Mouse (Mus musculus) heart, embryonic 11.5 days (tissue): Measurements from ENCODE around the gene Tctn1. TPM values are rescaled to one million over a fixed set of nuclear protein-coding genes. Genes with fewer than 3 reads are reported as not detected.
A peak's percentile ranks its signal among the peaks of the same experiment; 100 is the strongest.

Experiments used
- ATAC-seq: fragments of 200-750 bp; cut with Nextera tagmentation; replicated peaks from 2 replicates; pipeline ENCODE4 v1.8.0; 2017; ENCODE audit warnings: moderate library complexity; ENCODE audit not compliant: insufficient number of reproducible peaks, low FRiP score, low TSS enrichment
- H3K27ac ChIP-seq: fragments of 300-500 bp; sonication (generic); 2 replicates; pipeline ENCODE4 v1.5.1; 2014; ENCODE audit warnings: mild to moderate bottlenecking, low read depth, low read length
- H3K27me3 ChIP-seq: fragments of 300-500 bp; sonication (generic); 2 replicates; pipeline ENCODE4 v1.6.1; 2014; ENCODE audit warnings: mild to moderate bottlenecking, low read length, mixed read lengths; ENCODE audit not compliant: control insufficient read depth, insufficient read depth
- H3K36me3 ChIP-seq: fragments of 300-500 bp; sonication (generic); 2 replicates; pipeline ENCODE4 v1.6.1; 2014; ENCODE audit warnings: mild to moderate bottlenecking, low read length, moderate library complexity, mixed read lengths; ENCODE audit not compliant: control insufficient read depth, insufficient read depth
- H3K4me1 ChIP-seq: fragments of 300-500 bp; sonication (generic); 2 replicates; pipeline ENCODE4 v1.6.1; 2014; ENCODE audit warnings: low read length; ENCODE audit not compliant: control insufficient read depth, insufficient read depth
- H3K4me2 ChIP-seq: fragments of 300-500 bp; sonication (generic); 2 replicates; pipeline ENCODE4 v1.6.1; 2014; ENCODE audit warnings: mild to moderate bottlenecking, moderate library complexity
- H3K4me3 ChIP-seq: fragments of 300-500 bp; sonication (generic); 2 replicates; pipeline ENCODE4 v1.5.1; 2014; ENCODE audit warnings: low read depth, low read length
- H3K9ac ChIP-seq: fragments of 300-500 bp; sonication (generic); 2 replicates; pipeline ENCODE4 v1.6.1; 2014; ENCODE audit warnings: mild to moderate bottlenecking, low read depth, low read length, moderate library complexity
- H3K9me3 ChIP-seq: fragments of 300-500 bp; sonication (generic); replicated peaks from 2 replicates; pipeline ENCODE4 v1.6.1; 2016; ENCODE audit warnings: low read length; ENCODE audit not compliant: control insufficient read depth
- WGBS: fragments of 180-500 bp; shearing (Covaris S2); extraction: QIAGEN DNeasy Blood & Tissue Kit; methylation state at CpG from one replicate; pipeline ENCODE4 v1.1.7; 2014; ENCODE audit not compliant: insufficient replicate concordance; 5-methylcytosine and 5-hydroxymethylcytosine counted together
- polyA plus RNA-seq: library from polyadenylated mRNA; unstranded; fragments of >200 nt; fragmentation: Nextera tagmentation; extraction: Ambion mirVana; gene quantifications from 2 replicates; pipeline ENCODE4 v1.2.1, GENCODE M21; 2014

The Tctn1 gene
- polyA plus RNA-seq, 1 experiment from 2014 or later, result 2.2 TPM

DNA sequence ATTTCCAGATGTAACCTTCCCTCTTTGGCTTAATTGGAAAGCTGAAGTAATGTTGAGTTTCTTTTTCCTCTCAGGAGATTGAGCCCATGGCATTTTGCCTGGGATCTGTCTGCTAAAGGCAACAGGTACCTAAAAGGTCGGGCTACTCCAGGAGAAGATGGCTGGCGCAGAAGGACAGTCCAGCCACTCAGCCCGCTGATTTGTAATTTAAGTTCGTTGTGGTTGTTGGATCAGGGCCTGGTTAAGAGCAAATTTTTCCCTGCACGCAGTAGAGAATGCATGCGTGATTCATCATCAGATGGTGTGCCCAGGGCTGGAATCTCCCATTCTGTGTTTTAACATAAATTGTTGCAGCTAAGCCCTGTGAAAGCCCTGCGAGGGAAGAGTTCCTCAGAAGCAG is 39.7 kb upstream of the Tctn1 start:
- Histone ChIP-seq H3K9ac (no peak overlapping the region), H3K27me3 (no peaks in the 10 kb centered on the region), H3K9me3 (no peaks in the 10 kb centered on the region), H3K4me1 (peaks cover 19% of the 10 kb centered on the region), H3K4me3 (no peak overlapping the region), H3K27ac (no peak overlapping the region), H3K4me2 (no peak overlapping the region), H3K36me3 (no peaks in the 10 kb centered on the region)
- no peak for ATAC-seq
- 88% methylated on average over 7 of the region's 7 CpGs for WGBS

DNA sequence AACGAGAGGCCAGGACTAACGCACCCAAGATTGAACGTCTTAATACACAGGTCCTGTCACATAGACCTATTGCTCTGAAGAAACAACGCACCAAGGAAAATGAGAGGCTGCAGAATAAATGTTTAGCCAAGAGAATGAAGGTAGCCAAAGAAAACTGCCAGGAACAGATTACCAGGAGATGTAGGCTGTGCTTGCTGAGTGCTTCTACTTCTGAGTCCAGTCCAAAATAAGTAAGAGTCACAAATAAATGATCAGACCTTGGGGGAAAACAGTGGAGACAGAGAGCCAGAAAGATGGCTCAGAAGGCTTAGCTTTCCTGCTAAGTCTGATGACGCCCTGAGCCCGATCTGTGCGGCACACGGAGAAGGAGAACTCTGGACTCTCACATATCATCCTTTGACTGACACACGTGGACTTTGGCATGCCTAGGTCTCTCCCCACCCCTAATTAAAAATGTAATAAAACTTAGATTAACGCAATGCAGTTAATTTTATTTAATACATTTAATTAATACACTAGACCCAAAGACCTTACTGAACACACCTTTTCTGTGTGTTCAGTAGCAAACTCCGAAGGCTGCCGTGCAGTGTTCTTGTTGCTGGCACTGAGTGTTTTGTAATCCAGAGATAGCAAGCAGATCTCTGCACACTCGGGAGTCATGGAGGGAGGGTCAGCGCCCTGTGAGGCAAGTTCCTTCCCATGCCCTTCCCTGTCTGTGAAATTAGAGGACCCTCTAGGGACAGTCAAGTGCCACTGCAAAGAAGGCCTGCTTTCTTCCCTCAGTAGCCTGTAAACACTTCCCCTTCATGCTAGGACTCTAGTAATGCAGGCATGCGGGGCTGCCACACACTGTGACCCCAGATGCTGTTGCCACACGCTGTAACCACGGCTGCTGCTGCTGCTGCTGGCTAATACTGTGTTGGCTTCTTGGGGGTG is 38.8 kb upstream of the Tctn1 start:
- H3K4me3 ChIP-seq, result no peak overlapping the region
- H3K9me3 ChIP-seq, result no peaks in the 10 kb centered on the region
- H3K36me3 ChIP-seq, result no peaks in the 10 kb centered on the region
- H3K4me2 ChIP-seq, result no peak overlapping the region
- 63% methylated on average over 17 of the region's 17 CpGs for WGBS
- H3K9ac ChIP-seq, result no peak overlapping the region
- ATAC-seq, result no peak
- H3K4me1 ChIP-seq, result peaks cover 19% of the 10 kb centered on the region
- no peak overlapping the region for H3K27ac ChIP-seq
- no peaks in the 10 kb centered on the region for H3K27me3 ChIP-seq

GRCm38 (mm10) chr5:122300071-122300518 is 35.8 kb upstream of the Tctn1 start:
- no peaks in the 10 kb centered on the region for H3K36me3 ChIP-seq
- no peak overlapping the region for H3K4me3 ChIP-seq
- 86% methylated on average over 6 of the region's 6 CpGs for WGBS
- H3K4me1 ChIP-seq, result peaks cover 19% of the 10 kb centered on the region
- no peak overlapping the region for H3K4me2 ChIP-seq
- no peak overlapping the region for H3K9ac ChIP-seq
- H3K27me3 ChIP-seq, result no peaks in the 10 kb centered on the region
- H3K9me3 ChIP-seq, result no peaks in the 10 kb centered on the region
- no peak overlapping the region for H3K27ac ChIP-seq
- ATAC-seq, result no peak

GRCm38 (mm10) chr5:122295113-122295935 is 31.1 kb upstream of the Tctn1 start:
- peaks cover 35% of the 10 kb centered on the region for H3K4me1 ChIP-seq
- H3K9ac ChIP-seq, result no peak overlapping the region
- ATAC-seq, result no peak
- H3K36me3 ChIP-seq, result no peaks in the 10 kb centered on the region; the same call in 1 of the 2 replicates
- no peak overlapping the region for H3K4me3 ChIP-seq
- H3K9me3 ChIP-seq, result no peaks in the 10 kb centered on the region
- H3K27me3 ChIP-seq, result no peaks in the 10 kb centered on the region
- no peak overlapping the region for H3K4me2 ChIP-seq
- whole genome bisulfite sequencing, result 82% methylated on average over 14 of the region's 14 CpGs
- no peak overlapping the region for H3K27ac ChIP-seq

- H3K4me1 ChIP-seq, result peaks cover 35% of the 10 kb centered on the region
- H3K4me2 ChIP-seq, result no peak overlapping the region
- no peaks in the 10 kb centered on the region for H3K27me3 ChIP-seq
- H3K4me3 ChIP-seq, result no peak overlapping the region
- no peak for ATAC-seq
- WGBS, result 89% methylated on average over 3 of the region's 3 CpGs
- H3K27ac ChIP-seq, result no peak overlapping the region
- H3K9ac ChIP-seq, result no peak overlapping the region
- H3K9me3 ChIP-seq, result no peaks in the 10 kb centered on the region
- no peaks in the 10 kb centered on the region; the same call in 1 of the 2 replicates for H3K36me3 ChIP-seq
Observed at GRCm38 (mm10) chr5:122294219-122294735, 30.0 kb upstream of the Tctn1 start.

GRCm38 (mm10) chr5:122293131-122293530 is 28.9 kb upstream of the Tctn1 start:
- Histone ChIP-seq H3K9ac (no peak overlapping the region), H3K27ac (no peak overlapping the region), H3K4me2 (no peak overlapping the region), H3K4me1 (peaks cover 35% of the 10 kb centered on the region), H3K9me3 (no peaks in the 10 kb centered on the region), H3K4me3 (no peak overlapping the region), H3K27me3 (no peaks in the 10 kb centered on the region), H3K36me3 (no peaks in the 10 kb centered on the region; the same call in 1 of the 2 replicates)
- WGBS, result 60% methylated on average over 6 of the region's 6 CpGs
- ATAC-seq, result no peak

- H3K4me3 ChIP-seq, result no peak overlapping the region
- WGBS, result 68% methylated on average over 17 of the region's 17 CpGs
- no peaks in the 10 kb centered on the region for H3K9me3 ChIP-seq
- H3K36me3 ChIP-seq, result no peaks in the 10 kb centered on the region; the same call in 1 of the 2 replicates
- H3K27ac ChIP-seq, result no peak overlapping the region; the same call in 1 of the 2 replicates
- no peak overlapping the region for H3K4me2 ChIP-seq
- peaks cover 43% of the 10 kb centered on the region for H3K4me1 ChIP-seq
- no peak overlapping the region; the same call in 1 of the 2 replicates for H3K9ac ChIP-seq
- no peak for ATAC-seq
- H3K27me3 ChIP-seq, result no peaks in the 10 kb centered on the region
Observed at GRCm38 (mm10) chr5:122291553-122292339, 27.5 kb upstream of the Tctn1 start.

- H3K9ac ChIP-seq, result peak overlapping the region; percentile 40; the same call in 1 of the 2 replicates
- H3K27me3 ChIP-seq, result no peaks in the 10 kb centered on the region
- ATAC-seq, result no peak
- 31% methylated on average over 6 of the region's 6 CpGs for WGBS
- H3K27ac ChIP-seq, result no peak overlapping the region; the same call in 1 of the 2 replicates
- no peak overlapping the region for H3K4me3 ChIP-seq
- no peaks in the 10 kb centered on the region for H3K9me3 ChIP-seq
- H3K4me1 ChIP-seq, result peaks cover 45% of the 10 kb centered on the region
- H3K36me3 ChIP-seq, result no peaks in the 10 kb centered on the region; the same call in 1 of the 2 replicates
- H3K4me2 ChIP-seq, result no peak overlapping the region
Observed at GRCm38 (mm10) chr5:122291149-122291548, 26.9 kb upstream of the Tctn1 start.
